Mouse (Mus musculus): Measurements from ENCODE around the gene Zbtb38. TPM values are rescaled to one million over a fixed set of nuclear protein-coding genes. Genes with fewer than 3 reads are reported as not detected.
"Not testable (repeated sequence)": the region's sequence is repeated elsewhere in the genome, so short reads cannot be mapped to it uniquely, and the experiment has no call there.

Zbtb38 gene
- polyA plus RNA-seq, 1 experiment from 2014 or later = 8.8 TPM

DNA sequence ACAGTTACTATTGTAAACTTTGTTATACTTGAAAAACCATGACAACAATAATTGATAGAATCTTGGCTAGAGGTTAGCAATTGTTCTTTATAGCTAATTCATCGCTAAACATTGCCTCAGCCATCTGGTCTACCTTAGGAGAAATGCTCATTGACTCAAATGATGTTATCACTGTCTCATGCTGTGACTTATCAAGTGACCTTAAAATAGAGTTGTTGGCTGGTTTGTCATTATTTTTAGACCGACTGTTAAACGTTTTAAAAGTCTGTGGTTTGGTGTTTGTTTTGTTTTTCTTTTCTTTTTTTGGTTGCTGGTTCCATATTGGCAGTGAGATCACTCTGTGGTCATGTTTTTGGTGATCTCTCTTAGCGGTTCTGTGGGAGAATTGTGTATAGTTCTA, 99.1 kb downstream of the Zbtb38 start:
- Histone ChIP-seq H3K4me2 (ENCODE audit: low read depth, low read length) (no peak overlapping the region), H3K36me3 (replicated peaks; ENCODE audit: control insufficient read depth, insufficient read depth, low read depth, low read length) (no peaks in the 10 kb centered on the region), H3K9me3 (replicated peaks; ENCODE audit: control insufficient read depth, low read length) (no peaks in the 10 kb centered on the region), H3K4me1 (ENCODE audit: control insufficient read depth, insufficient read depth, low read length) (no peaks in the 10 kb centered on the region), H3K9ac (replicated peaks; ENCODE audit: low read length) (no peak overlapping the region), H3K27ac (replicated peaks; ENCODE audit: low read depth, low read length) (no peak overlapping the region), H3K27me3 (ENCODE audit: control insufficient read depth, insufficient read depth, low read length) (no peaks in the 10 kb centered on the region), H3K4me3 (ENCODE audit: low read depth, low read length) (no peak overlapping the region)
- DNase-seq (ENCODE audit: low spot score) (no peak), ATAC-seq (replicated peaks; ENCODE audit: insufficient number of reproducible peaks, low FRiP score, low TSS enrichment, low read depth) (no peak)
- WGBS = 72% methylated on average over 4 of the region's 4 CpGs

DNA sequence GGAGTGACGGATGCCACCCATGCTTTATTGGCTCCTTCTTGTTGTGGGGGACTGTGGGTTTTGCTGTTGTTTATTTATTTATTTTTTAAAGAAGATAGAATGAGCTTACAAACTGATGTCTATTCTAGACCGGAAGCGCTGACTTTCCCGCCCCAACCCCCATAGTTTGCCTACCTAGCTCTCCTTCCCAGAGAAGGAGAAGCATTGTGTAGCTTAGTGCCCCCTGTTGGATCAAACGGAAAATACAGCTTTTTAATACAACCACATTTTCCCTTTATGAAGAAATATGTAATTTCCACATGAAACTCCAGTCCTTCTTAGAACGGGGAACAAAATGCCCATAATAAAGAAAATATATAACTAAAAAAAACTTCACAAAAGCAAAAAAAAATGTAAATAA, 99.9 kb downstream of the Zbtb38 start:
- Histone ChIP-seq H3K27ac (replicated peaks; ENCODE audit: low read depth, low read length) (no peak overlapping the region), H3K4me3 (ENCODE audit: low read depth, low read length) (no peak overlapping the region), H3K4me2 (ENCODE audit: low read depth, low read length) (no peak overlapping the region), H3K9ac (replicated peaks; ENCODE audit: low read length) (no peak overlapping the region), H3K36me3 (replicated peaks; ENCODE audit: control insufficient read depth, insufficient read depth, low read depth, low read length) (no peaks in the 10 kb centered on the region), H3K4me1 (ENCODE audit: control insufficient read depth, insufficient read depth, low read length) (no peaks in the 10 kb centered on the region), H3K9me3 (replicated peaks; ENCODE audit: control insufficient read depth, low read length) (no peaks in the 10 kb centered on the region), H3K27me3 (ENCODE audit: control insufficient read depth, insufficient read depth, low read length) (no peaks in the 10 kb centered on the region)
- WGBS = 64% methylated on average over 6 of the region's 6 CpGs
- ATAC-seq (replicated peaks; ENCODE audit: insufficient number of reproducible peaks, low FRiP score, low TSS enrichment, low read depth) (no peak), DNase-seq (ENCODE audit: low spot score) (peak; percentile 59)

DNA sequence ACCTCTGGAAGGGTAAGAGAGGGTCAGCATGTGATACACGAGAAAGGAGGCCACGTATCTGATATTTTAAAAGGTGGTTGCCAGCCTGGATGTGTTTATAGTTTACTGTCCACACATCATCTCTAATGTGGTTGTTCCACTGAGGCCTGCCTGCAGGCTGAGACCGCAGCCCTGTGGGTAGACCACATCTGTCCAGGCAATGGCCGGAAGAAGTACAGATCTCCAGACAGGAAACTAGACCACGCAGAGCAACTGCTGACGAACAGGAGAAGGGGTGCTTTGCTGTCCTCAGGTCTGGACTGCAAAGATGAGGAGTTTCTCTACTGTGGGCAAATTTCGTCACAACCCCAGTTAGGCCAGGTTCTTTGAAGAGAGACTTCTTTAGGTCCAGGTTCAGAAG, 101.8 kb downstream of the Zbtb38 start:
- ATAC-seq (replicated peaks; ENCODE audit: insufficient number of reproducible peaks, low FRiP score, low TSS enrichment, low read depth) (no peak), DNase-seq (ENCODE audit: low spot score) (no peak)
- no peaks in the 10 kb centered on the region for H3K9me3 ChIP-seq (replicated peaks; ENCODE audit: control insufficient read depth, low read length)
- H3K4me3 ChIP-seq (ENCODE audit: low read depth, low read length) = no peak overlapping the region
- no peaks in the 10 kb centered on the region for H3K27me3 ChIP-seq (ENCODE audit: control insufficient read depth, insufficient read depth, low read length)
- no peaks in the 10 kb centered on the region for H3K4me1 ChIP-seq (ENCODE audit: control insufficient read depth, insufficient read depth, low read length)
- no peak overlapping the region for H3K4me2 ChIP-seq (ENCODE audit: low read depth, low read length)
- H3K36me3 ChIP-seq (replicated peaks; ENCODE audit: control insufficient read depth, insufficient read depth, low read depth, low read length) = no peaks in the 10 kb centered on the region
- no peak overlapping the region for H3K27ac ChIP-seq (replicated peaks; ENCODE audit: low read depth, low read length)
- no peak overlapping the region for H3K9ac ChIP-seq (replicated peaks; ENCODE audit: low read length)
- 78% methylated on average over 7 of the region's 7 CpGs for WGBS

DNA sequence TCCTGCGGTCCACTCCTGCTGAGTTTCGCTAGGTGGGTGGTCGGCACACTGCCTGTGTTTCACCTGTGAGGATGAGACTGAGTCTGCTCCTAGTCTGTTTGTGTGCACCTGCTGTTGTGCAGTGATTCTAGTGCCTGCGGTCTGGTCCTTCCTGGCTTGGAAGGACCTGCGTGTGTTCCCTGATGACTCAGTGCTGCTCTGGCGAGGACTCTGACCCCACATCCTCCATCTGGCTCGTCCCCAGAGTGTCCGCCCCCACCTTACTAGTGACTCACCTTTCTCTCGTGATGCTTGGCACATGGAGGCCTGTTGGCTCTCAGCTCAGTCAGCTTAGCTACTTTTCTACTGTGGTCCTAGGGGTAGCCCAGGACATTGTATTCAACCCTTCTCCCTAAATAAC, 102.7 kb downstream of the Zbtb38 start:
- Histone ChIP-seq H3K4me3 (ENCODE audit: low read depth, low read length) (no peak overlapping the region), H3K27me3 (ENCODE audit: control insufficient read depth, insufficient read depth, low read length) (no peaks in the 10 kb centered on the region), H3K9me3 (replicated peaks; ENCODE audit: control insufficient read depth, low read length) (no peaks in the 10 kb centered on the region), H3K4me2 (ENCODE audit: low read depth, low read length) (no peak overlapping the region), H3K4me1 (ENCODE audit: control insufficient read depth, insufficient read depth, low read length) (no peaks in the 10 kb centered on the region), H3K36me3 (replicated peaks; ENCODE audit: control insufficient read depth, insufficient read depth, low read depth, low read length) (no peaks in the 10 kb centered on the region), H3K9ac (replicated peaks; ENCODE audit: low read length) (no peak overlapping the region), H3K27ac (replicated peaks; ENCODE audit: low read depth, low read length) (no peak overlapping the region)
- DNase-seq (ENCODE audit: low spot score) (no peak), ATAC-seq (replicated peaks; ENCODE audit: insufficient number of reproducible peaks, low FRiP score, low TSS enrichment, low read depth) (no peak)
- WGBS = 70% methylated on average over 9 of the region's 9 CpGs

DNA sequence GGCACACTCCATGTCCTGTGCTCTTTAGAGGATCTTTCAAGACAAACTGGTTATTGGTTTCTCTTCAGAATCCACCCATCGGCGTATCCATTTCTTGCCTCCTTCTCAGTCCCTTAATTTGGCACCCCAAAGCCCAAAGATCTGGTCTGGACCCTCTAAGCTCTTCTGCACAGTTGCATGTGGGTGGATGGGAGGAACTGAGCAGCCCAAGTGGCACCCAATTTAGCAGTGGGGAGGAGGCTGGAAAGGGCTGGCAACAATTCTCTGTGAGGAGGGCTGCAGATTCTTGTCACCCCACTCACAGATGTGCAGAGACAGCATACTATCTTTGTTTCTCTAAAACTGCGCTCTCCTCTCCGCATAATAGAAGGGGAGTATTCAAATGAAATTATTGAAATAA, 103.3 kb downstream of the Zbtb38 start:
- 90% methylated on average over 4 of the region's 4 CpGs for WGBS
- Histone ChIP-seq H3K4me2 (ENCODE audit: low read depth, low read length) (no peak overlapping the region), H3K27ac (replicated peaks; ENCODE audit: low read depth, low read length) (no peak overlapping the region), H3K36me3 (replicated peaks; ENCODE audit: control insufficient read depth, insufficient read depth, low read depth, low read length) (no peaks in the 10 kb centered on the region), H3K4me1 (ENCODE audit: control insufficient read depth, insufficient read depth, low read length) (no peaks in the 10 kb centered on the region), H3K9ac (replicated peaks; ENCODE audit: low read length) (no peak overlapping the region), H3K9me3 (replicated peaks; ENCODE audit: control insufficient read depth, low read length) (no peaks in the 10 kb centered on the region), H3K4me3 (ENCODE audit: low read depth, low read length) (no peak overlapping the region), H3K27me3 (ENCODE audit: control insufficient read depth, insufficient read depth, low read length) (no peaks in the 10 kb centered on the region)
- no peak for ATAC-seq (replicated peaks; ENCODE audit: insufficient number of reproducible peaks, low FRiP score, low TSS enrichment, low read depth)
- no peak for DNase-seq (ENCODE audit: low spot score)

DNA sequence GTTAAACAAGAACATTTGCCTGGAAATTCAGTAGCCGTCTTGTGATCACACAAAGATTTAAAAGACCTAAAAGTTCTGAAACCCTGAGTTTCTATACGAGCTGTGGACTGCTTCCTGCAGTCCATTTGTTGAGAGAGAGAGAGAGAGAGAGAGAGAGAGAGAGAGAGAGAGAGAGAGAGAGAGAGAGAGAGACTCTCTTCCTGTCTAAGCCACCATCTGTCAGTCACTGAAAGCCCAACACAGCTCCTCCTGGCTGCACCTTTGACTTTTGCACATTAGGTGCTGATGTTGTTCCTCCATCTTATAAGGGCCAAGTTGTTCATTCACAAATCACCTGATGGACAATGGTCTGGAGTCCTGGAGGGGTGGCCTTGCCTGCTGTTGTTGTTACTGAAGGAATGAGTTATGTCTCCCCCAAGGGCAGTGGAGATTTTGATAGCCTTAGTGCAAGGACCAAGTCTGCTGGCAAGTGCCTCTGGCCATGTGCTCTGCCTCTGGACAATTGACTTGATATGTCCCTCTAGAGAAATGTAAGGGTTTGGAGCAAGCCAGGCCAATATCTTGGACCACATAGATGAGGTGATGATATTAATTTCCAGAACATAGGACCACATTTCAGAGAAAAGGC, 105.8 kb downstream of the Zbtb38 start:
- Histone ChIP-seq H3K9me3 (replicated peaks; ENCODE audit: control insufficient read depth, low read length) (no peaks in the 10 kb centered on the region), H3K4me2 (ENCODE audit: low read depth, low read length) (no peak overlapping the region), H3K9ac (replicated peaks; ENCODE audit: low read length) (no peak overlapping the region), H3K4me1 (ENCODE audit: control insufficient read depth, insufficient read depth, low read length) (no peaks in the 10 kb centered on the region), H3K36me3 (replicated peaks; ENCODE audit: control insufficient read depth, insufficient read depth, low read depth, low read length) (no peaks in the 10 kb centered on the region), H3K27ac (replicated peaks; ENCODE audit: low read depth, low read length) (no peak overlapping the region), H3K27me3 (ENCODE audit: control insufficient read depth, insufficient read depth, low read length) (no peaks in the 10 kb centered on the region), H3K4me3 (ENCODE audit: low read depth, low read length) (no peak overlapping the region)
- DNase-seq (ENCODE audit: low spot score) (no peak), ATAC-seq (replicated peaks; ENCODE audit: insufficient number of reproducible peaks, low FRiP score, low TSS enrichment, low read depth) (no peak)
- WGBS = 61% methylated on average over 2 of the region's 2 CpGs

DNA sequence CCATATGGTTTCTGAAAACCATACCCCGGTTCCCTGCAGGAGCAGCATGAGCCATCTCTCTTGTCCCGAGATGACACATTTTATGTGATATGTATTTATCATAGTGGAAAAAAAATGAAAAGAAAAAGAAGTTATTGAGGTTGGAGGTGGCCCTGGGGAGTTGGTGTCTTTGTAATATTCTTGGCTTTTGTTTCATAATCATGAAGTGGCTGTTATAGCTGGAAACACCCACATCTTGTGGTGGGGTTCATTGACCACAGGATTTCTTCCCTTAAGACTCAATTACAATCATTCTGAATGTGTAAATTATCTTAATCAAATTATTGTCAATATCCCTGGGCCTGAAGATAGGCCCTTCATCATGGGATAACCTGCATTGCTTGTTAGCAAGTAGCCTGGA, 107.8 kb downstream of the Zbtb38 start:
- Histone ChIP-seq H3K27me3 (ENCODE audit: control insufficient read depth, insufficient read depth, low read length) (no peaks in the 10 kb centered on the region), H3K9me3 (replicated peaks; ENCODE audit: control insufficient read depth, low read length) (no peaks in the 10 kb centered on the region), H3K4me3 (ENCODE audit: low read depth, low read length) (no peak overlapping the region), H3K27ac (replicated peaks; ENCODE audit: low read depth, low read length) (no peak overlapping the region), H3K36me3 (replicated peaks; ENCODE audit: control insufficient read depth, insufficient read depth, low read depth, low read length) (no peaks in the 10 kb centered on the region), H3K4me1 (ENCODE audit: control insufficient read depth, insufficient read depth, low read length) (no peaks in the 10 kb centered on the region), H3K9ac (replicated peaks; ENCODE audit: low read length) (no peak overlapping the region), H3K4me2 (ENCODE audit: low read depth, low read length) (no peak overlapping the region)
- 88% methylated on average over 2 of the region's 2 CpGs for WGBS
- DNase-seq (ENCODE audit: low spot score) (no peak), ATAC-seq (replicated peaks; ENCODE audit: insufficient number of reproducible peaks, low FRiP score, low TSS enrichment, low read depth) (no peak)

DNA sequence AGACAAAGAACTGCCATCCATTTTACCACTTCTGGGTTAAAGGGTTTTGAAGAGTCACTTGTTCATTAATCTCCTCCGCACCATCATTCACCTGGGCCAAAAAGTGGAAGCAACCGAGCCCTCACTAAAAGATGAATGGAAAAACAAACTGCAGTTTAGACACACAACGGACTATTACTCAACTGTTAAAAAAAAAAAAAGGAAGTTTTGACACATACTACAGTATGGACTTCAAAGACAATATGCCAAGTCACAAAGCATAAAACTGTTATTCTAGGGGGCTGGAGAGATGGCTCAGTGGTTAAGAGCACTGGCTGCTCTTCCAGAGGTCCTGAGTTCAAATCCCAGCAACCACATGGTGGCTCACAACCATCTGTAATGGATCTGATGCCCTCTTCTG, 108.6 kb downstream of the Zbtb38 start:
- not testable (repeated sequence) for H3K27ac ChIP-seq (replicated peaks; ENCODE audit: low read depth, low read length); H3K27me3 ChIP-seq (ENCODE audit: control insufficient read depth, insufficient read depth, low read length); H3K4me1 ChIP-seq (ENCODE audit: control insufficient read depth, insufficient read depth, low read length); DNase-seq (ENCODE audit: low spot score); H3K4me3 ChIP-seq (ENCODE audit: low read depth, low read length); H3K9ac ChIP-seq (replicated peaks; ENCODE audit: low read length); H3K4me2 ChIP-seq (ENCODE audit: low read depth, low read length); ATAC-seq (replicated peaks; ENCODE audit: insufficient number of reproducible peaks, low FRiP score, low TSS enrichment, low read depth); H3K9me3 ChIP-seq (replicated peaks; ENCODE audit: control insufficient read depth, low read length); H3K36me3 ChIP-seq (replicated peaks; ENCODE audit: control insufficient read depth, insufficient read depth, low read depth, low read length)
- WGBS = 94% methylated on average over 3 of the region's 3 CpGs
